Mouse (Mus musculus) neural tube, embryonic 14.5 days (tissue): ENCODE data around the gene Plek. TPM values are rescaled to one million over a fixed set of nuclear protein-coding genes. Genes with fewer than 3 reads are reported as not detected.

Experiments used
- ATAC-seq: fragments of 200-750 bp; cut with Nextera tagmentation; 2 replicates; pipeline ENCODE4 v1.8.0; 2017; ENCODE audit warnings: low read depth, mild to moderate bottlenecking, moderate TSS enrichment, moderate library complexity
- H3K27ac ChIP-seq: fragments of 300-500 bp; sonication (generic); 2 replicates; pipeline ENCODE4 v1.5.1; 2014; ENCODE audit warnings: low read depth, mild to moderate bottlenecking, control low read depth, low read length, moderate library complexity, mixed read lengths
- H3K27me3 ChIP-seq: fragments of 300-500 bp; sonication (generic); 2 replicates; pipeline ENCODE4 v1.6.1; 2014; ENCODE audit warnings: low read length; ENCODE audit not compliant: control insufficient read depth, insufficient read depth
- H3K36me3 ChIP-seq: fragments of 300-500 bp; sonication (generic); 2 replicates; pipeline ENCODE4 v1.6.1; 2014; ENCODE audit warnings: low read length, mixed read lengths; ENCODE audit not compliant: control insufficient read depth, insufficient read depth
- H3K4me1 ChIP-seq: fragments of 300-500 bp; sonication (generic); 2 replicates; pipeline ENCODE4 v1.6.1; 2014; ENCODE audit warnings: low read length; ENCODE audit not compliant: control insufficient read depth, insufficient read depth
- H3K4me2 ChIP-seq: fragments of 300-500 bp; sonication (generic); 2 replicates; pipeline ENCODE4 v1.6.1; 2014; ENCODE audit warnings: mild to moderate bottlenecking, low read depth, low read length, control low read depth
- H3K4me3 ChIP-seq: fragments of 300-500 bp; sonication (generic); 2 replicates; pipeline ENCODE4 v1.5.1; 2014; ENCODE audit warnings: low read depth, low read length, control low read depth, mixed read lengths
- H3K9ac ChIP-seq: fragments of 300-500 bp; sonication (generic); replicated peaks from 2 replicates; pipeline ENCODE4 v1.6.1; 2014; ENCODE audit warnings: low read depth, mild to moderate bottlenecking, control low read depth, low read length, mixed read lengths
- H3K9me3 ChIP-seq: fragments of 300-500 bp; sonication (generic); 2 replicates; pipeline ENCODE4 v1.6.1; 2016; ENCODE audit warnings: low read length; ENCODE audit not compliant: control insufficient read depth
- WGBS: fragments of 180-500 bp; shearing (Covaris S2); extraction: QIAGEN DNeasy Blood & Tissue Kit; methylation state at CpG from one replicate; pipeline ENCODE4 v1.1.7; 2014; 5-methylcytosine and 5-hydroxymethylcytosine counted together
- polyA plus RNA-seq: library from polyadenylated mRNA; unstranded; fragments of >200 nt; fragmentation: Nextera tagmentation; extraction: Ambion mirVana; gene quantifications from 2 replicates; pipeline ENCODE4 v1.2.1, GENCODE M21; 2014

Plek gene
- polyA plus RNA-seq, 1 experiment from 2014 or later, result 4.1 TPM

- no peak for ATAC-seq
- Histone ChIP-seq H3K27me3 (no peaks in the 10 kb centered on the region), H3K4me2 (no peak overlapping the region), H3K9ac (no peak overlapping the region), H3K27ac (no peak overlapping the region), H3K4me1 (no peaks in the 10 kb centered on the region), H3K9me3 (no peaks in the 10 kb centered on the region), H3K36me3 (no peaks in the 10 kb centered on the region), H3K4me3 (no peak overlapping the region)
- WGBS, result 91% methylated on average over 1 of the region's 1 CpGs
Measured at GRCm38 (mm10) chr11:16958520-16958919, 93.7 kb downstream of the Plek start.

GRCm38 (mm10) chr11:16957030-16957429 lies 95.2 kb downstream of the Plek start:
- no peak for ATAC-seq
- no peak overlapping the region for H3K4me2 ChIP-seq
- no peaks in the 10 kb centered on the region for H3K27me3 ChIP-seq
- no peak overlapping the region for H3K27ac ChIP-seq
- H3K36me3 ChIP-seq, result no peaks in the 10 kb centered on the region
- H3K9ac ChIP-seq, result no peak overlapping the region
- H3K4me1 ChIP-seq, result no peaks in the 10 kb centered on the region
- 92% methylated on average over 6 of the region's 6 CpGs for WGBS
- H3K4me3 ChIP-seq, result no peak overlapping the region
- H3K9me3 ChIP-seq, result no peaks in the 10 kb centered on the region

GRCm38 (mm10) chr11:16956115-16956862 lies 95.9 kb downstream of the Plek start:
- WGBS, result 93% methylated on average over 6 of the region's 6 CpGs
- Histone ChIP-seq H3K4me3 (no peak overlapping the region), H3K4me2 (no peak overlapping the region), H3K36me3 (no peaks in the 10 kb centered on the region), H3K27ac (no peak overlapping the region), H3K9ac (no peak overlapping the region), H3K27me3 (no peaks in the 10 kb centered on the region), H3K9me3 (no peaks in the 10 kb centered on the region), H3K4me1 (no peaks in the 10 kb centered on the region)
- ATAC-seq, result no peak

GRCm38 (mm10) chr11:16951761-16952010 lies 100.5 kb downstream of the Plek start:
- H3K36me3 ChIP-seq, result no peaks in the 10 kb centered on the region
- H3K27ac ChIP-seq, result no peak overlapping the region
- H3K9ac ChIP-seq, result peak overlapping the region; percentile 48
- H3K27me3 ChIP-seq, result no peaks in the 10 kb centered on the region
- ATAC-seq, result no peak
- H3K4me3 ChIP-seq, result peak overlapping the region; percentile 61
- H3K4me2 ChIP-seq, result peak overlapping the region; percentile 63
- H3K4me1 ChIP-seq, result no peaks in the 10 kb centered on the region
- WGBS, result 6% methylated on average over 9 of the region's 9 CpGs
- no peaks in the 10 kb centered on the region for H3K9me3 ChIP-seq

GRCm38 (mm10) chr11:16950976-16951760 lies 101.0 kb downstream of the Plek start, which contains the start of gene Fbxo48:
TSS of gene Fbxo48 (plus strand) at chr11:16951375.
- Histone ChIP-seq H3K4me3 (peak within 1 kb of the TSS; percentile 61), H3K27ac (no peak within 1 kb of the TSS), H3K9ac (peak within 1 kb of the TSS; percentile 48), H3K27me3 (no peaks in the 10 kb centered on the region), H3K4me2 (peak within 1 kb of the TSS; percentile 63), H3K36me3 (no peaks in the 10 kb centered on the region), H3K4me1 (no peaks in the 10 kb centered on the region), H3K9me3 (no peaks in the 10 kb centered on the region)
- ATAC-seq, result peak; percentile 100
- under 1% methylated on average over 38 of the region's 38 CpGs for WGBS

GRCm38 (mm10) chr11:16950226-16950975 lies 101.8 kb downstream of the Plek start:
- Histone ChIP-seq H3K27ac (no peak overlapping the region), H3K4me3 (peak overlapping the region; percentile 61), H3K9me3 (no peaks in the 10 kb centered on the region), H3K4me2 (peak overlapping the region; percentile 63), H3K27me3 (no peaks in the 10 kb centered on the region), H3K4me1 (no peaks in the 10 kb centered on the region), H3K36me3 (no peaks in the 10 kb centered on the region), H3K9ac (no peak overlapping the region; the same call in 1 of the 2 replicates)
- ATAC-seq, result no peak
- WGBS, result 54% methylated on average over 13 of the region's 13 CpGs

- Histone ChIP-seq H3K27me3 (no peaks in the 10 kb centered on the region), H3K4me2 (no peak overlapping the region), H3K9me3 (no peaks in the 10 kb centered on the region), H3K36me3 (no peaks in the 10 kb centered on the region), H3K27ac (no peak overlapping the region), H3K4me3 (no peak overlapping the region), H3K9ac (no peak overlapping the region), H3K4me1 (no peaks in the 10 kb centered on the region)
- WGBS, result 40% methylated on average over 1 of the region's 1 CpGs
- no peak for ATAC-seq
Measured at GRCm38 (mm10) chr11:16948756-16949155, 103.4 kb downstream of the Plek start.

- Histone ChIP-seq H3K9ac (no peak overlapping the region), H3K4me1 (peaks cover 6% of the 10 kb centered on the region; the same call in 1 of the 2 replicates), H3K27ac (no peak overlapping the region), H3K4me2 (no peak overlapping the region), H3K27me3 (no peaks in the 10 kb centered on the region), H3K36me3 (no peaks in the 10 kb centered on the region), H3K4me3 (no peak overlapping the region), H3K9me3 (no peaks in the 10 kb centered on the region)
- no peak for ATAC-seq
- WGBS, result 86% methylated on average over 4 of the region's 4 CpGs
Measured at GRCm38 (mm10) chr11:16943016-16943415, 109.2 kb downstream of the Plek start.
